Mouse (Mus musculus): Measurements from ENCODE around the gene Usp20.

DNA sequence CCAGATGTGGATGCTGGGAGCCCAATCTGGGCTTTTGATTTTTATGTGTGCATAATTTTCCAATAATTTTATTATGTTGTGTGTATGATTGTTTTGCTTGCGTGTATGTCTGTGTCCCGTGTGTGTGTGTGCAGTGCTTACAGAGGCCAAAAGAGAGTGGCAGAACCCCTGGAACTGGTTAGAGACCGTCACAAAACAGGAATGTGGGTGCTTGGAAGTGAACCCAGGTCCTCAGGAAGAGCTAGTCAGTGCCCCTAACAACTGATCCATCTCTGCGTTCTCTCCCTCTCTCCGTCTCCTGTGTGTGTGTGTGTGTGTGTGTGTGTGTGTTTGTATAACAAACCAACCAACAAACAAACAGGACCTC lies 29.6 kb upstream of the Usp20 start:
- TF ChIP-seq CTCF (IDR thresholded peaks at IDR 0.05; ENCODE audit: extremely low read depth, insufficient read depth, insufficient read length, insufficient replicate concordance), result no peak
- TF ChIP-seq POLR2A (IDR thresholded peaks at IDR 0.05; ENCODE audit: low read depth, low read length), result no peak

All from spleen, adult 2 months (tissue).